In the genomic region with DNA sequence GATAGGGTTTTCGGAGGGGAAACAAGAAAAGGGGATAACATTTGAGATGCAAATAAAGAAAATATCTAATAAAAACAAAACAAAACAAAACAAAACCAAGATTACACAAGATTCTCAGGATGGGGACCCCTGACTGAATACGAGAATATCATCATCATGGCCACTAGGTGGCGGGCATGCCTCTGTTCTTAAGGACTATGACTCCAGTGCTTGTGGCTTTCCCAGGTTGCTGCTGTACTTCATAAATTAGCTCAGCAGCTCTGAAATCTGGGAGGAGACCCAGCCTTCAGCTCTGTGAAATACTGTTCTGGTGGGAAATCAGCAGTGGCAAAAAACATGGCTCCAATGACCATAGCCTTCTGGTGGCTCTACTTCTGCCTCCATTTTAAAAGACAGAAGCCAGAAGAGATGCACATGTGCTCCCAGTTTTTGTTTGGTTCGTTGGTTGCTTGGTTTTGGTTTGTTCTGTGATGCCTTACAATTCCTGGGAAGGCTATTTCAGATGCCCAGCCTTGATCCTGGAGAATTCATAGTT, we compare ENCODE assay signal across 9 mouse cellular contexts. TPM values are rescaled to one million over a fixed set of nuclear protein-coding genes. Genes with fewer than 3 reads are reported as not detected.
DNase-seq lines count a peak whose midpoint lies in the region; ATAC-seq lines count a peak whose summit lies in the region.
"Had no signal": no experiment of that assay in that cellular context is flagged by ENCODE, and none has a peak within 500 bp of the region (broad histone marks: within the 10 kb centered on the region; RNA-seq: fewer than 3 reads in every experiment).

No protein-coding gene starts in this region.

- H3K9ac ChIP-seq in hindbrain, embryonic 15.5 days: no peak overlapping the region
- H3K9ac ChIP-seq: liver, embryonic 15.5 days had no signal

- no peak overlapping the region for H3K4me3 ChIP-seq in hindbrain, embryonic 15.5 days
- H3K4me3 ChIP-seq: liver, embryonic 15.5 days had no signal

- H3K9me3 ChIP-seq in hindbrain, embryonic 15.5 days: no peaks in the 10 kb centered on the region
- H3K9me3 ChIP-seq: liver, embryonic 15.5 days had no signal

- ATAC-seq in hindbrain, embryonic 15.5 days (ENCODE audit: low FRiP score, low read depth): peak; percentile 82

- 0 out of 2 replicates have a peak, but pooled peaks cover 3% of the 10 kb centered on the region for H3K27me3 ChIP-seq in hindbrain, embryonic 15.5 days
- H3K27me3 ChIP-seq: liver, embryonic 15.5 days had no signal

- H3K27ac ChIP-seq in hindbrain, embryonic 15.5 days (replicated peaks): no peak overlapping the region
- H3K27ac ChIP-seq: liver, embryonic 15.5 days had no signal

- no peaks in the 10 kb centered on the region for H3K36me3 ChIP-seq in hindbrain, embryonic 15.5 days
- H3K36me3 ChIP-seq: liver, embryonic 15.5 days had no signal

- no peaks in the 10 kb centered on the region for H3K4me1 ChIP-seq in hindbrain, embryonic 15.5 days (replicated peaks)
- H3K4me1 ChIP-seq: liver, embryonic 15.5 days had no signal

- DNase-seq in NIH3T3 (ENCODE audit: low read depth): peak; percentile 85
- peak; percentile 46 to 48 for DNase-seq in cerebellum, adult 18-20 months
- DNase-seq in forelimb bud, embryonic 11.5 days (ENCODE audit: low read depth, low spot score): peak; percentile 78
- peak; percentile 74 to 79 for DNase-seq in layer of hippocampus, postnatal 10 days (ENCODE audit: low spot score in 2 of 2)
- DNase-seq in lung, postnatal 10 days: peak; percentile 79
- DNase-seq in retina, adult 2 months (ENCODE audit: low read depth, low spot score): peak; percentile 20
- peak; percentile 56 to 61 for DNase-seq in thymus, postnatal 36 days

- WGBS in hindbrain, embryonic 15.5 days: 22% methylated on average over 4 of the region's 4 CpGs

- no peak overlapping the region for H3K4me2 ChIP-seq in hindbrain, embryonic 15.5 days
- H3K4me2 ChIP-seq: liver, embryonic 15.5 days had no signal

RNA-seq across cellular contexts. Expression of a gene that starts 4.5 kb away (rescaled TPM):
- polyA plus RNA-seq in hindbrain, embryonic 15.5 days (2015; fragmentation: Nextera tagmentation; extraction: Ambion mirVana): 0.17 TPM in 1 of 2 replicates, not detected in the other
- under 1 TPM in 1 of 2 experiments, not detected in 1; 0.36 TPM for total RNA-seq in layer of hippocampus, postnatal 10 days (2021)
- polyA plus RNA-seq: liver, embryonic 15.5 days had no signal

RNA-seq across cellular contexts. Expression of a gene that starts 51.6 kb away (rescaled TPM):
- 1.7 and 5.8 TPM in 2 replicates for polyA plus RNA-seq in hindbrain, embryonic 15.5 days (2015; fragmentation: Nextera tagmentation; extraction: Ambion mirVana)
- total RNA-seq in layer of hippocampus, postnatal 10 days (2021): under 1 TPM; 0.40 to 0.62 TPM

Comparison
In these comparisons a context has a peak if more than half of its experiments do, and no peak if none do; other contexts are left out.
1. DNase-seq: peak in every context shown above with its lines; median percentile 85 in NIH3T3; 79 in lung, postnatal 10 days; 78 in forelimb bud, embryonic 11.5 days; 76 in layer of hippocampus, postnatal 10 days; 58 in thymus, postnatal 36 days; 47 in cerebellum, adult 18-20 months; 20 in retina, adult 2 months.